Mouse (Mus musculus) layer of hippocampus, postnatal 36 days (tissue): ENCODE results near the gene Dync1i1. TPM values are rescaled to one million over a fixed set of nuclear protein-coding genes. Genes with fewer than 3 reads are reported as not detected.

Experiments
- DNase-seq, 2 experiments: peaks; one replicate each; pipeline ENCODE4 v3.0.0; 2022
- total RNA-seq, 2 experiments: library from RNA; stranded (reverse); gene quantifications; 2 replicates each; pipeline ENCODE4 v1.2.3; 2021

Gene Dync1i1
- total RNA-seq, 2 experiments from 2014 or later: 146 to 151 TPM

GRCm38 (mm10) chr6:6071038-6071437 lies 345.6 kb downstream of the Dync1i1 start:
- no peak for DNase-seq

DNA sequence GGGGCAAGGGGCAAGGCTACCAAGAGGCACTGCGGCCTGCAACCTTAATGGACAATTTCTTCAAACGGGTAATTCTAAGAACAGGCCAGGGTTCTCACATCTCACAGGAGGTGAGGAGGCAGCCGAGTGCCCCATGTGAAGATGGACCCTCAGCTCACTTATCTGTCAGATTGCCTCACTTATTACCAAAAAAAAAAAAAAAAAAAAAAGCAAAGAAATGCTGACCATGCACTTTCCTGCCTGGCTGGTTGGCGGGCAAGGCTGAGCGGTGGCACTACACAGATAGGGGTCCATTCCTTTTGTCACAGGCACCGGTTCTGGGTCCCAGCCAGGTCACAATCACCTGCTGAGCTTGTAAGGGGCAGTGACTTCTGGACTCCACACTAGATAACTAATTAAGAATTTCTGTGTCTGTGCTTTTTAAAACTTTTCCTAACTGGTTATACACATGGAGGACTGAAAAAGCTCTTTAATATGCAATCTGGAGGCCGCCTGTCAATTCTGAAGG lies 350.6 kb downstream of the Dync1i1 start:
- no peak for DNase-seq

- DNase-seq: no peak
Observed at GRCm38 (mm10) chr6:6077234-6077633, 351.8 kb downstream of the Dync1i1 start.

Other genes with a start within 250 kb of the Dync1i1 start
- 10 to 100 TPM; 11.3 to 14.5 TPM for gene Pdk4, start 229.3 kb upstream of the Dync1i1 start, total RNA-seq